Mouse (Mus musculus): ENCODE results near the gene Fcer1g.

GRCm38 (mm10) chr1:171232348-171232747 is 1.8 kb downstream of the Fcer1g start:
- TF ChIP-seq CTCF (IDR thresholded peaks at IDR 0.05; ENCODE audit: low read depth) (no peak), EP300 (IDR thresholded peaks at IDR 0.05; ENCODE audit: low read depth) (no peak)
